ENCODE assay signal across 8 mouse cellular contexts in genomic region chr12:54834925-54835447, GRCm38 (mm10). TPM values are rescaled to one million over a fixed set of nuclear protein-coding genes. Genes with fewer than 3 reads are reported as not detected.
DNase-seq lines count a peak whose midpoint lies in the region; ATAC-seq and TF ChIP-seq lines count a peak whose summit lies in the region.

No protein-coding gene starts in this region.

- peak overlapping the region; percentile 43; the same call in 1 of the 2 replicates for H3K4me3 ChIP-seq in spleen, adult 2 months (ENCODE audit: extremely low read depth, insufficient read depth, insufficient read length)
- H3K4me3 ChIP-seq in heart, embryonic 13.5 days: peak overlapping the region; percentile 41
- peak overlapping the region; percentile 46 for H3K4me3 ChIP-seq in kidney, embryonic 16.5 days (ENCODE audit: low read length)
- peak overlapping the region; percentile 37 for H3K4me3 ChIP-seq in limb, embryonic 15.5 days
- H3K4me3 ChIP-seq in midbrain, embryonic 16.5 days (ENCODE audit: low read depth, low read length): peak overlapping the region; percentile 23

- TF ChIP-seq POLR2A in spleen, adult 2 months (IDR thresholded peaks at IDR 0.05; ENCODE audit: low read depth, low read length): no peak

- DNase-seq in spleen, adult 2 months (ENCODE audit: low read depth in 1 of 2, low spot score in 2 of 2): peak in 1 of 2 experiments; percentile 18
- no peak for DNase-seq in spleen, postnatal 14 days (ENCODE audit: low spot score in 2 of 2)
- DNase-seq in fibroblast of lung, adult 2 months (ENCODE audit: low read depth): peak; percentile 81
- peak; percentile 79 for DNase-seq in telencephalon, adult 2 months (ENCODE audit: low read depth, low spot score)

- WGBS in spleen, adult 2 months: 4% methylated on average over 11 of the region's 11 CpGs
- WGBS in heart, embryonic 13.5 days: 9% methylated on average over 11 of the region's 11 CpGs
- 6% methylated on average over 11 of the region's 11 CpGs for WGBS in kidney, embryonic 16.5 days
- 6% methylated on average over 11 of the region's 11 CpGs for WGBS in limb, embryonic 15.5 days
- WGBS in midbrain, embryonic 16.5 days: 14% methylated on average over 11 of the region's 11 CpGs

- H3K36me3 ChIP-seq in spleen, adult 2 months (ENCODE audit: control insufficient read depth, insufficient read depth, low read length): no peaks in the 10 kb centered on the region
- H3K36me3 ChIP-seq in heart, embryonic 13.5 days: no peaks in the 10 kb centered on the region
- H3K36me3 ChIP-seq in kidney, embryonic 16.5 days (ENCODE audit: insufficient read depth, low read length): no peaks in the 10 kb centered on the region
- no peaks in the 10 kb centered on the region for H3K36me3 ChIP-seq in limb, embryonic 15.5 days
- H3K36me3 ChIP-seq in midbrain, embryonic 16.5 days (ENCODE audit: control insufficient read depth, insufficient read depth, low read length): no peaks in the 10 kb centered on the region

- ATAC-seq in heart, embryonic 13.5 days (ENCODE audit: extremely low read depth, insufficient number of reproducible peaks, low FRiP score, low TSS enrichment): peak; percentile 58; the same call in 1 of the 2 replicates
- peak; percentile 94 for ATAC-seq in kidney, embryonic 16.5 days (ENCODE audit: low FRiP score, low TSS enrichment)
- ATAC-seq in limb, embryonic 15.5 days (ENCODE audit: insufficient number of reproducible peaks, low FRiP score, low TSS enrichment, low read depth): peak; percentile 83
- ATAC-seq in midbrain, embryonic 16.5 days: peak; percentile 77

- no peaks in the 10 kb centered on the region for H3K27me3 ChIP-seq in spleen, adult 2 months (ENCODE audit: control insufficient read depth, insufficient read depth, low read length)
- H3K27me3 ChIP-seq in heart, embryonic 13.5 days (replicated peaks): no peaks in the 10 kb centered on the region
- H3K27me3 ChIP-seq in kidney, embryonic 16.5 days (ENCODE audit: insufficient read depth, low read length): no peaks in the 10 kb centered on the region
- H3K27me3 ChIP-seq in limb, embryonic 15.5 days: no peaks in the 10 kb centered on the region
- H3K27me3 ChIP-seq in midbrain, embryonic 16.5 days (ENCODE audit: control insufficient read depth, insufficient read depth, low read depth, low read length): no peaks in the 10 kb centered on the region

- H3K9ac ChIP-seq in heart, embryonic 13.5 days: peak overlapping the region; percentile 61
- H3K9ac ChIP-seq in kidney, embryonic 16.5 days (replicated peaks; ENCODE audit: low read length): peak overlapping the region; percentile 59
- no peak overlapping the region for H3K9ac ChIP-seq in limb, embryonic 15.5 days
- peak overlapping the region; percentile 46; the same call in 1 of the 2 replicates for H3K9ac ChIP-seq in midbrain, embryonic 16.5 days (ENCODE audit: low read depth, low read length)

- TF ChIP-seq CTCF in spleen, adult 2 months (IDR thresholded peaks at IDR 0.05; ENCODE audit: extremely low read depth, insufficient read depth, insufficient read length, insufficient replicate concordance): no peak

- H3K27ac ChIP-seq in spleen, adult 2 months (ENCODE audit: insufficient read depth, low read length): no peak overlapping the region
- peak overlapping the region; percentile 75 for H3K27ac ChIP-seq in heart, embryonic 13.5 days (replicated peaks)
- peak overlapping the region; percentile 81 for H3K27ac ChIP-seq in kidney, embryonic 16.5 days (ENCODE audit: low read length)
- peak overlapping the region; percentile 54 for H3K27ac ChIP-seq in limb, embryonic 15.5 days
- no peak overlapping the region for H3K27ac ChIP-seq in midbrain, embryonic 16.5 days (ENCODE audit: low read length)

- H3K4me1 ChIP-seq in spleen, adult 2 months (ENCODE audit: control insufficient read depth, insufficient read depth, insufficient read length): peaks cover 2% of the 10 kb centered on the region; the same call in 1 of the 2 replicates
- peaks cover 41% of the 10 kb centered on the region for H3K4me1 ChIP-seq in heart, embryonic 13.5 days
- H3K4me1 ChIP-seq in kidney, embryonic 16.5 days (ENCODE audit: insufficient read depth, low read length): peaks cover 4% of the 10 kb centered on the region; the same call in 1 of the 2 replicates
- H3K4me1 ChIP-seq in limb, embryonic 15.5 days: peaks cover 7% of the 10 kb centered on the region; the same call in 1 of the 2 replicates
- peaks cover 3% of the 10 kb centered on the region; the same call in 1 of the 2 replicates for H3K4me1 ChIP-seq in midbrain, embryonic 16.5 days (ENCODE audit: control insufficient read depth, insufficient read depth, low read length)

- H3K9me3 ChIP-seq in heart, embryonic 13.5 days: no peaks in the 10 kb centered on the region
- H3K9me3 ChIP-seq in kidney, embryonic 16.5 days (ENCODE audit: low read length): no peaks in the 10 kb centered on the region
- no peaks in the 10 kb centered on the region for H3K9me3 ChIP-seq in limb, embryonic 15.5 days
- H3K9me3 ChIP-seq in midbrain, embryonic 16.5 days (replicated peaks; ENCODE audit: control insufficient read depth, low read length, poor library complexity, severe bottlenecking): no peaks in the 10 kb centered on the region

- peak overlapping the region; percentile 61 for H3K4me2 ChIP-seq in heart, embryonic 13.5 days
- peak overlapping the region; percentile 59 for H3K4me2 ChIP-seq in kidney, embryonic 16.5 days (replicated peaks; ENCODE audit: low read depth, low read length)
- peak overlapping the region; percentile 43 for H3K4me2 ChIP-seq in limb, embryonic 15.5 days
- H3K4me2 ChIP-seq in midbrain, embryonic 16.5 days (ENCODE audit: low read length): peak overlapping the region; percentile 48

RNA-seq across cellular contexts. Expression of gene Cfl2, which starts 27.7 kb away (rescaled TPM):
- polyA plus RNA-seq in spleen, adult 2 months (2012; rRNA removed): 2.0 and 3.4 TPM in 2 replicates
- 416 and 457 TPM in 2 replicates for polyA plus RNA-seq in heart, embryonic 13.5 days (2015; fragmentation: Nextera tagmentation; extraction: Ambion mirVana)
- 202 and 208 TPM in 2 replicates for polyA plus RNA-seq in kidney, embryonic 16.5 days (2015; fragmentation: Nextera tagmentation; extraction: Ambion mirVana)
- polyA plus RNA-seq in limb, embryonic 15.5 days (2015; fragmentation: Nextera tagmentation; extraction: Ambion mirVana): 174 and 265 TPM in 2 replicates
- 273 and 279 TPM in 2 replicates for polyA plus RNA-seq in midbrain, embryonic 16.5 days (2015; fragmentation: Nextera tagmentation; extraction: Ambion mirVana)

RNA-seq across cellular contexts. Expression of gene Snx6, which starts 39.5 kb away (rescaled TPM):
- 8.9 and 11.9 TPM in 2 replicates for polyA plus RNA-seq in spleen, adult 2 months (2012; rRNA removed)
- 106 and 110 TPM in 2 replicates for polyA plus RNA-seq in heart, embryonic 13.5 days (2015; fragmentation: Nextera tagmentation; extraction: Ambion mirVana)
- polyA plus RNA-seq in kidney, embryonic 16.5 days (2015; fragmentation: Nextera tagmentation; extraction: Ambion mirVana): 191 and 192 TPM in 2 replicates
- polyA plus RNA-seq in limb, embryonic 15.5 days (2015; fragmentation: Nextera tagmentation; extraction: Ambion mirVana): 150 and 165 TPM in 2 replicates
- 145 and 149 TPM in 2 replicates for polyA plus RNA-seq in midbrain, embryonic 16.5 days (2015; fragmentation: Nextera tagmentation; extraction: Ambion mirVana)

Comparison
In these comparisons a context has a peak if more than half of its experiments do, and no peak if none do; other contexts are left out.
1. DNase-seq: peak in fibroblast of lung, adult 2 months (single experiment) and telencephalon, adult 2 months (single experiment); none in spleen, postnatal 14 days (0 of 2).
2. H3K27ac ChIP-seq: peak in heart, embryonic 13.5 days (single experiment), kidney, embryonic 16.5 days (single experiment) and limb, embryonic 15.5 days (single experiment); none in spleen, adult 2 months (single experiment) and midbrain, embryonic 16.5 days (single experiment).
3. RNA of gene Cfl2, which starts 27.7 kb away (polyA plus RNA-seq): 416 to 457 TPM in heart, embryonic 13.5 days, 273 to 279 TPM in midbrain, embryonic 16.5 days, 202 to 208 TPM in kidney, embryonic 16.5 days and 174 to 265 TPM in limb, embryonic 15.5 days; 2.0 to 3.4 TPM in spleen, adult 2 months; every median in the first group is over 10 times any median in the second.
4. Peak in every context shown above with its lines, with median percentiles within 50 percentile points of each other: H3K4me3 ChIP-seq, ATAC-seq and H3K4me2 ChIP-seq.